Comparison of ENCODE assay signal across 9 mouse cellular contexts in the genomic region with DNA sequence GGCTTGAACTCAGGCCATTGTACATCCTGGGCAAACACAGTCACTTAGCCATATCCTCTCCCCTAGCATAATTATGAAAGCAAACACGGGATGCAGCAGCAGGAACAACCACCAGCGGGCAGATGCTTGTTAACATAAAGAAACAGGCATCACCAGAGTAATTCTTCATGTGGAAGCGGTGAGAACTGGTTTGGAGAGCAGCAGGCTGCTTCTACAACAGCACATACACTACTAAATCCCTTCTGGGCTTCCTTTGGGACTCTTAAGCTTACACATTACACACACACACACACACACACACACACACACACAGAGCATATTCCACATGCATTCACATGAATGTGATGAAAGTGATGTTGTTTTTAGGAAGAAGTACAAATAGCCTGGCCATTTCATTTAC.
A peak's percentile ranks its signal among the peaks of the same experiment; 100 is the strongest.
DNase-seq lines count a peak whose midpoint lies in the region; ATAC-seq and TF ChIP-seq lines count a peak whose summit lies in the region.
"Had no signal": no experiment of that assay in that cellular context is flagged by ENCODE, and none has a peak within 500 bp of the region (broad histone marks: within the 10 kb centered on the region; RNA-seq: fewer than 3 reads in every experiment).

No protein-coding gene starts in this region.

- TF ChIP-seq EP300 in lung, postnatal 0 days (IDR thresholded peaks at IDR 0.05) = no peak
- TF ChIP-seq EP300 in stomach, postnatal 0 days (optimal IDR thresholded peaks at IDR 0.05) = no peak

- WGBS in lung, postnatal 0 days = 51% methylated on average over 3 of the region's 3 CpGs
- 19% methylated on average over 3 of the region's 3 CpGs for WGBS in forebrain, embryonic 16.5 days
- 19% methylated on average over 3 of the region's 3 CpGs for WGBS in limb, embryonic 12.5 days
- 31% methylated on average over 3 of the region's 3 CpGs for WGBS in stomach, postnatal 0 days
- 75% methylated on average over 3 of the region's 3 CpGs for WGBS in thymus, adult 2 months
- WGBS in kidney, embryonic 16.5 days = 72% methylated on average over 3 of the region's 3 CpGs

- no peak overlapping the region for H3K27ac ChIP-seq in lung, postnatal 0 days (ENCODE audit: low read length)
- peak overlapping the region; percentile 31; the same call in 1 of the 2 replicates for H3K27ac ChIP-seq in forebrain, embryonic 16.5 days (ENCODE audit: low read length)
- H3K27ac ChIP-seq in limb, embryonic 12.5 days = peak overlapping the region; percentile 93
- no peak overlapping the region for H3K27ac ChIP-seq in stomach, postnatal 0 days (replicated peaks)
- H3K27ac ChIP-seq in thymus, adult 2 months (ENCODE audit: control insufficient read depth, insufficient read depth, low read length) = no peak overlapping the region
- no peak overlapping the region for H3K27ac ChIP-seq in kidney, embryonic 16.5 days (ENCODE audit: low read length)

- no peaks in the 10 kb centered on the region for H3K27me3 ChIP-seq in lung, postnatal 0 days (replicated peaks; ENCODE audit: insufficient read depth, low read length)
- peaks cover 19% of the 10 kb centered on the region for H3K27me3 ChIP-seq in forebrain, embryonic 16.5 days (replicated peaks; ENCODE audit: control insufficient read depth, insufficient read depth, low read length)
- no peaks in the 10 kb centered on the region for H3K27me3 ChIP-seq in limb, embryonic 12.5 days
- no peaks in the 10 kb centered on the region for H3K27me3 ChIP-seq in stomach, postnatal 0 days (ENCODE audit: control insufficient read depth, insufficient read depth, low read length)
- H3K27me3 ChIP-seq in thymus, adult 2 months (ENCODE audit: control insufficient read depth, insufficient read depth, low read length) = no peaks in the 10 kb centered on the region
- 0 out of 2 replicates have a peak, but pooled peaks cover 3% of the 10 kb centered on the region for H3K27me3 ChIP-seq in kidney, embryonic 16.5 days (ENCODE audit: insufficient read depth, low read length)

- H3K4me1 ChIP-seq in lung, postnatal 0 days (ENCODE audit: insufficient read depth, low read depth, low read length) = 0 out of 2 replicates have a peak, but pooled peaks cover 2% of the 10 kb centered on the region
- H3K4me1 ChIP-seq in forebrain, embryonic 16.5 days (replicated peaks; ENCODE audit: control insufficient read depth, insufficient read depth, low read length) = peaks cover 19% of the 10 kb centered on the region
- H3K4me1 ChIP-seq in limb, embryonic 12.5 days (replicated peaks) = peaks cover 83% of the 10 kb centered on the region
- H3K4me1 ChIP-seq in stomach, postnatal 0 days (replicated peaks; ENCODE audit: control insufficient read depth, insufficient read depth) = no peaks in the 10 kb centered on the region
- peaks cover 50% of the 10 kb centered on the region for H3K4me1 ChIP-seq in thymus, adult 2 months (replicated peaks; ENCODE audit: control insufficient read depth, insufficient read depth, low read length)
- H3K4me1 ChIP-seq in kidney, embryonic 16.5 days (ENCODE audit: insufficient read depth, low read length) = peaks cover 17% of the 10 kb centered on the region

- H3K36me3 ChIP-seq in lung, postnatal 0 days (ENCODE audit: insufficient read depth, low read length) = no peaks in the 10 kb centered on the region
- H3K36me3 ChIP-seq in forebrain, embryonic 16.5 days (ENCODE audit: control insufficient read depth, insufficient read depth) = no peaks in the 10 kb centered on the region
- no peaks in the 10 kb centered on the region for H3K36me3 ChIP-seq in limb, embryonic 12.5 days
- no peaks in the 10 kb centered on the region for H3K36me3 ChIP-seq in stomach, postnatal 0 days (ENCODE audit: control insufficient read depth, insufficient read depth, low read length)
- no peaks in the 10 kb centered on the region for H3K36me3 ChIP-seq in thymus, adult 2 months (ENCODE audit: control insufficient read depth, insufficient read depth, low read length)
- H3K36me3 ChIP-seq in kidney, embryonic 16.5 days (ENCODE audit: insufficient read depth, low read length) = no peaks in the 10 kb centered on the region

- peak; percentile 6; the same call in 1 of the 2 replicates for TF ChIP-seq CTCF in lung, postnatal 0 days (IDR thresholded peaks at IDR 0.05)
- TF ChIP-seq CTCF in stomach, postnatal 0 days (IDR thresholded peaks at IDR 0.05; ENCODE audit: low read depth) = peak; percentile 25; the same call in 1 of the 2 replicates
- TF ChIP-seq CTCF in thymus, adult 2 months (IDR thresholded peaks at IDR 0.05; ENCODE audit: borderline replicate concordance, control insufficient read depth, extremely low read depth, insufficient read depth, low read length, poor library complexity) = no peak

- H3K4me2 ChIP-seq in lung, postnatal 0 days (replicated peaks; ENCODE audit: low read depth, low read length) = no peak overlapping the region
- H3K4me2 ChIP-seq in forebrain, embryonic 16.5 days (ENCODE audit: low read length) = no peak overlapping the region
- peak overlapping the region; percentile 13; the same call in 1 of the 2 replicates for H3K4me2 ChIP-seq in limb, embryonic 12.5 days
- no peak overlapping the region for H3K4me2 ChIP-seq in stomach, postnatal 0 days (replicated peaks; ENCODE audit: low read depth)
- no peak overlapping the region for H3K4me2 ChIP-seq in kidney, embryonic 16.5 days (replicated peaks; ENCODE audit: low read depth, low read length)

- TF ChIP-seq POLR2A in thymus, adult 2 months (IDR thresholded peaks at IDR 0.05; ENCODE audit: control insufficient read depth, extremely low read depth, insufficient read depth, low read length, poor library complexity) = no peak

- H3K9me3 ChIP-seq in lung, postnatal 0 days (ENCODE audit: low read length) = no peaks in the 10 kb centered on the region
- H3K9me3 ChIP-seq in forebrain, embryonic 16.5 days (ENCODE audit: control insufficient read depth, low read length) = no peaks in the 10 kb centered on the region
- no peaks in the 10 kb centered on the region for H3K9me3 ChIP-seq in limb, embryonic 12.5 days
- H3K9me3 ChIP-seq in stomach, postnatal 0 days (ENCODE audit: control insufficient read depth, low read length) = no peaks in the 10 kb centered on the region
- H3K9me3 ChIP-seq in kidney, embryonic 16.5 days (ENCODE audit: low read length) = no peaks in the 10 kb centered on the region

- no peak for DNase-seq in lung, postnatal 0 days (ENCODE audit: low spot score)
- no peak for DNase-seq in lung, postnatal 36 days
- no peak for DNase-seq in stomach, postnatal 0 days (ENCODE audit: low spot score)
- no peak for DNase-seq in thymus, adult 2 months
- no peak for DNase-seq in ovary, postnatal 14 days (ENCODE audit: low spot score)

- no peak overlapping the region for H3K4me3 ChIP-seq in lung, postnatal 0 days (ENCODE audit: low read depth, low read length)
- H3K4me3 ChIP-seq in forebrain, embryonic 16.5 days (replicated peaks; ENCODE audit: low read length) = no peak overlapping the region
- no peak overlapping the region for H3K4me3 ChIP-seq in limb, embryonic 12.5 days (replicated peaks)
- H3K4me3 ChIP-seq in stomach, postnatal 0 days (ENCODE audit: low read depth, low read length) = no peak overlapping the region
- H3K4me3 ChIP-seq in thymus, adult 2 months (ENCODE audit: control insufficient read depth, insufficient read depth, low read length) = no peak overlapping the region
- no peak overlapping the region for H3K4me3 ChIP-seq in kidney, embryonic 16.5 days (ENCODE audit: low read length)

- ATAC-seq in lung, postnatal 0 days = no peak
- ATAC-seq in forebrain, embryonic 16.5 days = peak; percentile 24; the same call in 1 of the 2 replicates
- peak; percentile 69 for ATAC-seq in limb, embryonic 12.5 days (ENCODE audit: insufficient number of reproducible peaks, insufficient read depth, low FRiP score, low TSS enrichment, low read depth)
- no peak for ATAC-seq in stomach, postnatal 0 days (ENCODE audit: low FRiP score, low TSS enrichment)
- ATAC-seq in kidney, embryonic 16.5 days (ENCODE audit: low FRiP score, low TSS enrichment) = no peak
- ATAC-seq: intestine, embryonic 16.5 days had no signal

- H3K9ac ChIP-seq in lung, postnatal 0 days (replicated peaks; ENCODE audit: low read depth) = no peak overlapping the region
- H3K9ac ChIP-seq in forebrain, embryonic 16.5 days (replicated peaks; ENCODE audit: low read depth, low read length) = no peak overlapping the region
- no peak overlapping the region for H3K9ac ChIP-seq in limb, embryonic 12.5 days (replicated peaks)
- no peak overlapping the region for H3K9ac ChIP-seq in stomach, postnatal 0 days (ENCODE audit: low read length)
- H3K9ac ChIP-seq in kidney, embryonic 16.5 days (replicated peaks; ENCODE audit: low read length) = no peak overlapping the region

Comparison
In these comparisons a context has a peak if more than half of its experiments do, and no peak if none do; other contexts are left out.
1. ATAC-seq: peak in forebrain, embryonic 16.5 days (single experiment) and limb, embryonic 12.5 days (single experiment); none in lung, postnatal 0 days (single experiment), stomach, postnatal 0 days (single experiment) and kidney, embryonic 16.5 days (single experiment).
2. H3K27ac ChIP-seq: peak in forebrain, embryonic 16.5 days (single experiment) and limb, embryonic 12.5 days (single experiment); none in lung, postnatal 0 days (single experiment), stomach, postnatal 0 days (single experiment), thymus, adult 2 months (single experiment) and kidney, embryonic 16.5 days (single experiment).